Mouse (Mus musculus) kidney, embryonic 16.5 days (tissue): ENCODE data around the gene Zfp184. TPM values are rescaled to one million over a fixed set of nuclear protein-coding genes. Genes with fewer than 3 reads are reported as not detected.
A peak's percentile ranks its signal among the peaks of the same experiment; 100 is the strongest.

ENCODE experiments used
- ATAC-seq: fragments of 200-750 bp; cut with Nextera tagmentation; 2 replicates; pipeline ENCODE4 v1.8.0; 2017; ENCODE audit warnings: moderate TSS enrichment; ENCODE audit not compliant: low FRiP score, low TSS enrichment
- H3K27ac ChIP-seq: fragments of 300-500 bp; sonication (generic); 2 replicates; pipeline ENCODE4 v1.5.1; 2014; ENCODE audit warnings: low read length
- H3K27me3 ChIP-seq: fragments of 300-500 bp; sonication (generic); 2 replicates; pipeline ENCODE4 v1.6.1; 2014; ENCODE audit warnings: low read length, control low read depth, mixed read lengths; ENCODE audit not compliant: insufficient read depth
- H3K36me3 ChIP-seq: fragments of 300-500 bp; sonication (generic); 2 replicates; pipeline ENCODE4 v1.6.1; 2014; ENCODE audit warnings: low read length, control low read depth, mixed read lengths; ENCODE audit not compliant: insufficient read depth
- H3K4me1 ChIP-seq: fragments of 300-500 bp; sonication (generic); 2 replicates; pipeline ENCODE4 v1.6.1; 2014; ENCODE audit warnings: low read length, control low read depth, mixed read lengths; ENCODE audit not compliant: insufficient read depth
- H3K4me2 ChIP-seq: fragments of 300-500 bp; sonication (generic); replicated peaks from 2 replicates; pipeline ENCODE4 v1.6.1; 2014; ENCODE audit warnings: low read depth, low read length
- H3K4me3 ChIP-seq: fragments of 300-500 bp; sonication (generic); 2 replicates; pipeline ENCODE4 v1.5.1; 2014; ENCODE audit warnings: mild to moderate bottlenecking, low read length
- H3K9ac ChIP-seq: fragments of 300-500 bp; sonication (generic); replicated peaks from 2 replicates; pipeline ENCODE4 v1.6.1; 2014; ENCODE audit warnings: low read length
- H3K9me3 ChIP-seq: fragments of 300-500 bp; sonication (generic); 2 replicates; pipeline ENCODE4 v1.6.1; 2016; ENCODE audit warnings: low read length, control low read depth
- WGBS: fragments of 180-500 bp; shearing (Covaris S2); extraction: QIAGEN DNeasy Blood & Tissue Kit; methylation state at CpG from one replicate; pipeline ENCODE4 v1.1.7; 2014; 5-methylcytosine and 5-hydroxymethylcytosine counted together
- microRNA counts: library from miRNA; unstranded; fragments of <30 nt; microRNA quantifications from one replicate; lab custom pipeline; 2016
- microRNA-seq: library from miRNA; unstranded; fragments of <30 nt; microRNA quantifications from one replicate; pipeline ENCODE4, GENCODE M21; 2016
- polyA plus RNA-seq: library from polyadenylated mRNA; unstranded; fragments of >200 nt; fragmentation: Nextera tagmentation; extraction: Ambion mirVana; gene quantifications from 2 replicates; pipeline ENCODE4 v1.2.1, GENCODE M21; 2015

Zfp184 gene
- polyA plus RNA-seq, 1 experiment from 2014 or later, result 11.6 TPM

DNA sequence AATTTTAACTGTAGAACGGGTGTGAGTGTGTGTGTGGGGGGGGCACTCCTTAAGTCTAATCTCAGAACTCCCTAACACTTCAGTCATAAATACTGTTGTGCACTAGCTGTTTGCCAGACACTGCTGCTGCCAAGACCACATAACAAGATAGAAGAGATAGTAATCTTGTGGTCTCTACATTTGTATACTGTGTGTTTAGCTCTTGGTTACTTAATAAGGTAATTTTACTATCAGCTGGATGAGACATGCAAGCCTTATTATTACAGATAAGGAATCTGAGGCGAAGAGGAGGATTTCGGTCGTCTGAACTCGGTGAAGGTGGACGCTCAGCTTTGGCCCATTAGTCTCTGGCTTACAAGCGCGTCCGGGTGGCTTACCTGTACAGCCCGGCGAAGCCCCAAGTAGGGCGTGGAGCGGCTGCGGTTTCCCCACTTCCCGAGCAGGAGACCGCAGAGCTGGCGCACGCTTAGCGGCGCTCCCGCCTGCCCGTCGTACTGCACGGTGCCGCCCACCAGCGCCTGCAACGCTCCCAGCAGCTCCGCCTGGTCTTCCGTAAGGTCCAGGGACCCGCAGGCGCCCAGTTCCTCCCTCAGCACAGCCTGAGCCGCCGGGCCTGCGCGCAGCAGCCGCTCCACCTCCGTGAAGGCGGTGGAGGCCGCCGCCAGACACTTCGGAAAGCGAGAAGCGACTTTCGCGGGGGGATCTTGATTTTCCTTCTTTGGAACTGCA is 60.9 kb downstream of the Zfp184 start:
- Histone ChIP-seq H3K36me3 (no peaks in the 10 kb centered on the region), H3K9ac (peak overlapping the region; percentile 53), H3K4me1 (peaks cover 14% of the 10 kb centered on the region), H3K27ac (no peak overlapping the region), H3K27me3 (peaks cover 100% of the 10 kb centered on the region), H3K4me2 (peak overlapping the region; percentile 92), H3K4me3 (peak overlapping the region; percentile 64), H3K9me3 (no peaks in the 10 kb centered on the region)
- under 1% methylated on average over 45 of the region's 45 CpGs for WGBS
- peak; percentile 93 for ATAC-seq

DNA sequence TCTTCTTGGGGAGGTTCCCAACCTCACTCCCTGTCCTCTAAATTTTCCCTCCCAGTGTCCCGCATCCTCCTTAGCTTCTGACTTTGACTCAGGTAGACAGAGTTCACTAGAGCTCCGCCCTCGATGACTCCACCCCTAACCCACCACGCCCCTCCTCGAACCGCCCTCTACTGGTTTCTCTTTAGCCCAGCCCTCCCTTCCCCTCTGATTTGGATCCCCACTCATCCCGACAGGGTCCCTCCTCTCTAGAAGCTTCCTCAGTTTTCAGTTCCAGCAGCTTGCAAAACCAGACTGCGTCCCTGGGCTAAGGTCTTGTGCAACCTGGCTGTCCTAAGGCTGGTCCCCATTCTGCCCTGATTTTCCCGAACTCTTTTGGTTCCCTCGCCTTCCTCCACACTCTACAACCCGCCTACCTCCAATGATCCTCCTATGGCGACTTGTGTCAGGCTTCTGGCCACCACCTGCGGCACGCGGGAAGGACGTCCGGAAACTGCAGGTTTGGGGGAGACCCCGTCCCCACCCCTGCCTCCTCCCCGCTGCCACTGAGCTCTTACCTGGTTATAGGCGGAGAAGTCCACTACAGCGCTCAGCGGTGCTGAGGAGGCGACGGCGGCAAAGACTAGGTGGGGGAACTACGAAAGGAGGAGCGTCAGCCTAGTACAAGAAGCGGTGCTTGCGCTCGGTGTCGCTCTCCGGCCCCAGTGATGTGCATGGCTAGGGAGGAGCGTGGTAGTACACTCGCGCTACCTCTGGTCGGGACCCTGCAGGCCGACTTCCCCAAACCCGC is 61.6 kb downstream of the Zfp184 start:
- WGBS, result under 1% methylated on average over 38 of the region's 38 CpGs

DNA sequence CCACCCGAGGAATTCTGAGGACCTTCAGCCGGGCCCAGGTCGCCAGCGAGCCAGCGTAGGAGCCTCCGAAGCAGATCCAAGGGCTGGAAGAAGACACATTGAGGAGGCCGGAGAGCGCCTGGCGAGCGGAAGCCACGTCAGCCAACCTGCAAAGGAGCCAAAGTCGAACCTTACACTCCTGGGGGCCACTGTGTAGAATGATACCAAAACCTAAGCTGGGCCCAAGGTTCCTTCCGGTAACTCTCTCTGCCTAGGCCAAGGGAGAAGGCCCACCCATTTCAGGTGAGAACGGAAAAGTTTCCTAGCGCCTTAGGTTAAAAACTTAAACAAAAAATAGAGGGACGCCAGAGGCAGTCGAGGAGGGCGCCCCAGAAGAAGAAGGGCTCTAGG is 62.2 kb downstream of the Zfp184 start:
- Histone ChIP-seq H3K9ac (no peak overlapping the region), H3K4me2 (peak overlapping the region; percentile 92), H3K9me3 (no peaks in the 10 kb centered on the region), H3K4me1 (peaks cover 14% of the 10 kb centered on the region), H3K4me3 (peak overlapping the region; percentile 64), H3K36me3 (no peaks in the 10 kb centered on the region), H3K27me3 (peaks cover 96% of the 10 kb centered on the region), H3K27ac (no peak overlapping the region)
- no peak for ATAC-seq
- WGBS, result 4% methylated on average over 18 of the region's 18 CpGs

More for the DNA sequence above, 61.6 kb downstream of the Zfp184 start:
- H3K9ac ChIP-seq, result peak overlapping the region; percentile 53
- H3K36me3 ChIP-seq, result no peaks in the 10 kb centered on the region
- peak overlapping the region; percentile 92 for H3K4me2 ChIP-seq
- peak overlapping the region; percentile 64 for H3K4me3 ChIP-seq
- peaks cover 14% of the 10 kb centered on the region for H3K4me1 ChIP-seq
- no peak overlapping the region for H3K27ac ChIP-seq
- H3K27me3 ChIP-seq, result peaks cover 98% of the 10 kb centered on the region
- H3K9me3 ChIP-seq, result no peaks in the 10 kb centered on the region
- peak; percentile 92 for ATAC-seq

DNA sequence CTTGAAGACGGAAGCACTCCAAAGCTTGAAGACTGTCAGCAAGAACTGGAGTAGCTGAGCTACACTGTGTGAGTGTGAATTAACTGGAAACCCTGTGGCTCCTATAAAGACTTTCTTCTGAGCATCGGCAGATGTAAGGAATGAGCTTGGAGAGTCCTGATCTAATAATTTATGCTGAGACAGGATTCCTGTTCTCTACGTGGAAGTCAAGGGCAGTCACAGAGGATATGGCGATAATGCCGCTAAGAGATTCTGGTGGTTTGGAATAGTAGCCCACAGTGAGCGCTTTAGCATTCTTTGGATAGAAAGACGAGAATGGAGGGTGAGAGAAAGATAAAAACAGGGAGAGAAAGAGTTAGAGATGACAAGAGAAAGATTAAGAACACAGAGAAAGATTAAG is 63.0 kb downstream of the Zfp184 start:
- H3K4me2 ChIP-seq, result no peak overlapping the region
- ATAC-seq, result no peak
- peaks cover 96% of the 10 kb centered on the region for H3K27me3 ChIP-seq
- H3K4me1 ChIP-seq, result peaks cover 14% of the 10 kb centered on the region
- no peak overlapping the region for H3K9ac ChIP-seq
- H3K4me3 ChIP-seq, result no peak overlapping the region
- 46% methylated on average over 7 of the region's 7 CpGs for WGBS
- no peaks in the 10 kb centered on the region for H3K9me3 ChIP-seq
- H3K36me3 ChIP-seq, result no peaks in the 10 kb centered on the region
- H3K27ac ChIP-seq, result no peak overlapping the region

- no peak for ATAC-seq
- Histone ChIP-seq H3K4me2 (no peak overlapping the region), H3K4me1 (peaks cover 14% of the 10 kb centered on the region), H3K4me3 (no peak overlapping the region), H3K27me3 (peaks cover 94% of the 10 kb centered on the region), H3K36me3 (no peaks in the 10 kb centered on the region), H3K27ac (no peak overlapping the region), H3K9ac (no peak overlapping the region), H3K9me3 (no peaks in the 10 kb centered on the region)
- WGBS, result 78% methylated on average over 3 of the region's 3 CpGs
Measured at GRCm38 (mm10) chr13:22008707-22009106, 63.8 kb downstream of the Zfp184 start.

DNA sequence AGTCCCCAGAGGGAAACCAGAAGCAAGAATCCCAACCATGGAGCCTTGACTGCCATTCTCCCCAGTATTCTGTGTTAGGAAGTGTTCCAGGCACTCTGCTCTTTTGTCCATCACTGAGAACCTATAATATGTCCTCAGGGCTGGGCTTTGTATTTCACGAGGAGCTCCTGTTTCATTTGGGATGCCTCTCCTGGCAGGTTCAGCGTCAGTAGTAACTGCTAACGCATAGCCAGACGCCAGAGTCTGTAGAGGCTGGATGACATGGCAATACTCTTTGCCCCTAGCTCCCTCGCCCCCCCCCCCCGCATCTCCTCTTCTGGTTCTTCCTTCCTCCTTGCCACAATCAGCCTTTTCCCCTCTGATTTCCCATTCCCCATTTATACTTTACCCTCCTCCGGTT is 64.7 kb downstream of the Zfp184 start, which contains the start of gene Prss16:
TSS of gene Prss16 (minus strand) at position 101 of the 400 bp plus-strand sequence.
- Histone ChIP-seq H3K4me3 (no peak within 1 kb of the TSS), H3K9ac (no peak within 1 kb of the TSS), H3K4me1 (peaks cover 19% of the 10 kb centered on the region), H3K36me3 (no peaks in the 10 kb centered on the region), H3K4me2 (no peak within 1 kb of the TSS), H3K27me3 (peaks cover 92% of the 10 kb centered on the region), H3K9me3 (no peaks in the 10 kb centered on the region), H3K27ac (no peak within 1 kb of the TSS)
- WGBS, result 26% methylated on average over 6 of the region's 7 CpGs
- no peak for ATAC-seq

MicroRNAs within 50 kb of the gene (microRNA counts, 519-probe panel; counts per million panel counts)
- 3,922 counts per million, percentile 88 among the panel's probes with 10 or more counts for microRNA mmu-miR-1983 (lab: Ali Mortazavi, UCI)

Small RNAs within 50 kb of the gene (microRNA-seq; reads per million reads assigned to microRNA genes)
- gene Gm44456, result not detected
- 1,312 reads per million, percentile 81 among the genes with 10 or more reads in this experiment for gene Mir1983

Other genes with a start within 250 kb of the Zfp184 start
- gene Olfr1359, start 247.0 kb upstream of the Zfp184 start, polyA plus RNA-seq, result not detected in 2 replicates
- 1.9 and 3.8 TPM in 2 replicates for gene Hist1h2bl, start 229.0 kb upstream of the Zfp184 start, polyA plus RNA-seq
- 13.5 and 20.3 TPM in 2 replicates for gene Hist1h2ai, start 228.7 kb upstream of the Zfp184 start, polyA plus RNA-seq
- gene Hist1h3h, start 227.4 kb upstream of the Zfp184 start, polyA plus RNA-seq, result 6.2 and 12.4 TPM in 2 replicates
- 4.3 and 4.4 TPM in 2 replicates for gene Hist1h2bm, start 223.1 kb upstream of the Zfp184 start, polyA plus RNA-seq
- gene Hist1h4j, start 210.0 kb upstream of the Zfp184 start, polyA plus RNA-seq, result 1.4 and 1.6 TPM in 2 replicates
- 4.3 and 5.9 TPM in 2 replicates for gene Hist1h4k, start 194.6 kb upstream of the Zfp184 start, polyA plus RNA-seq
- 24.4 and 25.9 TPM in 2 replicates for gene Hist1h2ak, start 191.3 kb upstream of the Zfp184 start, polyA plus RNA-seq
- 2.2 and 3.1 TPM in 2 replicates for gene Hist1h2bn, start 191.0 kb upstream of the Zfp184 start, polyA plus RNA-seq
- 17.4 and 17.8 TPM in 2 replicates for gene Hist1h1b, start 164.5 kb upstream of the Zfp184 start, polyA plus RNA-seq
- 98.9 and 117 TPM in 2 replicates for gene Hist1h3i, start 161.7 kb upstream of the Zfp184 start, polyA plus RNA-seq
- 3.4 and 6.0 TPM in 2 replicates for gene Hist1h2an, start 157.9 kb upstream of the Zfp184 start, polyA plus RNA-seq
- gene Hist1h2bp, start 157.6 kb upstream of the Zfp184 start, polyA plus RNA-seq, result 2.0 and 2.2 TPM in 2 replicates
- 22.0 and 25.6 TPM in 2 replicates for gene Hist1h2bq, start 134.9 kb upstream of the Zfp184 start, polyA plus RNA-seq
- 2.1 TPM in 1 of 2 replicates, not detected in the other for gene Hist1h2ao, start 134.6 kb upstream of the Zfp184 start, polyA plus RNA-seq
- gene Hist1h4m, start 133.3 kb upstream of the Zfp184 start, polyA plus RNA-seq, result not detected in 2 replicates
- 13.6 and 14.5 TPM in 2 replicates for gene Hist1h4n, start 112.9 kb upstream of the Zfp184 start, polyA plus RNA-seq
- gene Hist1h2ap, start 111.6 kb upstream of the Zfp184 start, polyA plus RNA-seq, result 2,785 and 3,191 TPM in 2 replicates
- 22.6 and 26.0 TPM in 2 replicates for gene Hist1h2br, start 111.4 kb upstream of the Zfp184 start, polyA plus RNA-seq
- 0.15 and 0.26 TPM in 2 replicates for gene Pom121l2, start 36.1 kb downstream of the Zfp184 start, polyA plus RNA-seq
- 0.32 and 0.97 TPM in 2 replicates for gene Prss16, start 64.6 kb downstream of the Zfp184 start, polyA plus RNA-seq
- 7.8 and 9.2 TPM in 2 replicates for gene Hist1h2ah, start 90.5 kb downstream of the Zfp184 start, polyA plus RNA-seq
- gene Hist1h2bk, start 90.8 kb downstream of the Zfp184 start, polyA plus RNA-seq, result 3.8 and 8.2 TPM in 2 replicates
- 29.5 and 30.5 TPM in 2 replicates for gene Hist1h4i, start 96.3 kb downstream of the Zfp184 start, polyA plus RNA-seq
- gene Hist1h2ag, start 97.8 kb downstream of the Zfp184 start, polyA plus RNA-seq, result 49.8 and 53.1 TPM in 2 replicates
- gene Hist1h2bj, start 98.1 kb downstream of the Zfp184 start, polyA plus RNA-seq, result 20.2 and 21.5 TPM in 2 replicates
- gene Vmn1r188, start 139.3 kb downstream of the Zfp184 start, polyA plus RNA-seq, result not detected in 2 replicates
- not detected in 2 replicates for gene Vmn1r189, start 160.7 kb downstream of the Zfp184 start, polyA plus RNA-seq
- gene Vmn1r191, start 238.9 kb downstream of the Zfp184 start, polyA plus RNA-seq, result not detected in 2 replicates
- gene Vmn1r192, start 246.0 kb downstream of the Zfp184 start, polyA plus RNA-seq, result not detected in 2 replicates